Comparison of ENCODE assay signal across 9 mouse cellular contexts in the genomic region with DNA sequence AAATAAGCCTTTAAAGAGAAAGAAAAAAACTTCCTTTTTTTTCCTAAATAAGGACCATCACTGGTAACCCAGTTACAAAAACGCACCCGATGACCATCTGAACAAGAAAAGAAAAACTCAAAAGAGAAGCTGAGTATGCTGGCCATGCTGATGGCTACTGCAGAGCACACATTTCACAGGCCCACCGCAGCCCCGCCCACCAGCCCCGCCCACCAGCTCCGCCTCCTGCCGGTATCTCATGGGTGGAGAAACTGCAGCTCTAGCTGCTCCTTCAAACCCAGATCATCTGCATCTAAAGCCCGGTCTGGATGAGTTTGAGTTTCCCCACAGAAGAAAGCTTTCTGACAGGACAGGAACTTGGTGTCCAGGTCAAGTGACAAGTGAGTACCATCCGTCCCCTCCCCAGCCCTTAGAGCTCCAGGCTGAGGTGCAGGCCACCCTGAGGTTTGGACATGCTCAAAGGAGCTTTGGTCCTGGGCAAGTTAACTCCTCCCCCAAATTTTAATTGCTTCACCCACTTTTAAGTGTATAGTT. TPM values are rescaled to one million over a fixed set of nuclear protein-coding genes. Genes with fewer than 3 reads are reported as not detected.
DNase-seq lines count a peak whose midpoint lies in the region; ATAC-seq and TF ChIP-seq lines count a peak whose summit lies in the region.
"Had no signal": no experiment of that assay in that cellular context is flagged by ENCODE, and none has a peak within 500 bp of the region (broad histone marks: within the 10 kb centered on the region; RNA-seq: fewer than 3 reads in every experiment).

No protein-coding gene starts in this region.

- H3K9ac ChIP-seq in forebrain, embryonic 11.5 days (ENCODE audit: low read length), result no peak overlapping the region
- no peak overlapping the region for H3K9ac ChIP-seq in forebrain, embryonic 14.5 days (ENCODE audit: low read length)
- H3K9ac ChIP-seq in liver, embryonic 12.5 days, result no peak overlapping the region
- no peak overlapping the region for H3K9ac ChIP-seq in ES-Bruce4 (ENCODE audit: low read depth, poor library complexity, severe bottlenecking)

- peaks cover 3% of the 10 kb centered on the region; the same call in 1 of the 2 replicates for H3K4me1 ChIP-seq in forebrain, embryonic 11.5 days (replicated peaks; ENCODE audit: control insufficient read depth, insufficient read depth, low read length)
- H3K4me1 ChIP-seq in forebrain, embryonic 14.5 days (ENCODE audit: control insufficient read depth, insufficient read depth, low read length), result 0 out of 2 replicates have a peak, but pooled peaks cover 2% of the 10 kb centered on the region
- peaks cover 18% of the 10 kb centered on the region; the same call in 1 of the 2 replicates for H3K4me1 ChIP-seq in liver, embryonic 12.5 days
- H3K4me1 ChIP-seq in ES-Bruce4 (ENCODE audit: control insufficient read depth, insufficient read depth, low read length), result peaks cover 2% of the 10 kb centered on the region
- peaks cover 31% of the 10 kb centered on the region for H3K4me1 ChIP-seq in limb, embryonic 10.5 days

- H3K9me3 ChIP-seq in forebrain, embryonic 11.5 days (ENCODE audit: control insufficient read depth, low read length), result no peaks in the 10 kb centered on the region
- H3K9me3 ChIP-seq in forebrain, embryonic 14.5 days (replicated peaks; ENCODE audit: control insufficient read depth, low read length), result no peaks in the 10 kb centered on the region
- no peaks in the 10 kb centered on the region for H3K9me3 ChIP-seq in liver, embryonic 12.5 days (replicated peaks)
- H3K9me3 ChIP-seq in ES-Bruce4 (replicated peaks; ENCODE audit: control insufficient read depth, insufficient read depth, low read length, poor library complexity, severe bottlenecking), result no peaks in the 10 kb centered on the region
- H3K9me3 ChIP-seq in limb, embryonic 10.5 days (replicated peaks), result no peaks in the 10 kb centered on the region

- no peak overlapping the region for H3K4me2 ChIP-seq in forebrain, embryonic 11.5 days (ENCODE audit: low read depth, low read length, severe bottlenecking)
- no peak overlapping the region for H3K4me2 ChIP-seq in forebrain, embryonic 14.5 days (ENCODE audit: low read length)
- no peak overlapping the region for H3K4me2 ChIP-seq in liver, embryonic 12.5 days
- H3K4me2 ChIP-seq: heart, embryonic 11.5 days had no signal

- no peaks in the 10 kb centered on the region for H3K36me3 ChIP-seq in forebrain, embryonic 11.5 days (ENCODE audit: control insufficient read depth, insufficient read depth, low read length)
- H3K36me3 ChIP-seq in forebrain, embryonic 14.5 days (ENCODE audit: control insufficient read depth, insufficient read depth, low read length), result no peaks in the 10 kb centered on the region
- no peaks in the 10 kb centered on the region for H3K36me3 ChIP-seq in liver, embryonic 12.5 days
- no peaks in the 10 kb centered on the region for H3K36me3 ChIP-seq in ES-Bruce4 (ENCODE audit: control insufficient read depth, insufficient read depth, low read length, poor library complexity, severe bottlenecking)
- no peaks in the 10 kb centered on the region for H3K36me3 ChIP-seq in limb, embryonic 10.5 days

- ATAC-seq in forebrain, embryonic 11.5 days (replicated peaks; ENCODE audit: low FRiP score), result peak; percentile 39; the same call in 1 of the 2 replicates
- no peak for ATAC-seq in forebrain, embryonic 14.5 days
- no peak for ATAC-seq in liver, embryonic 12.5 days

- no peak overlapping the region for H3K27ac ChIP-seq in forebrain, embryonic 11.5 days (ENCODE audit: low read depth, low read length)
- no peak overlapping the region for H3K27ac ChIP-seq in forebrain, embryonic 14.5 days (ENCODE audit: low read depth, low read length)
- no peak overlapping the region for H3K27ac ChIP-seq in liver, embryonic 12.5 days
- 0 out of 2 replicates have a peak overlapping the region, but pooled peaks have one; percentile 18 for H3K27ac ChIP-seq in ES-Bruce4 (ENCODE audit: insufficient read depth, low read length)
- H3K27ac ChIP-seq in limb, embryonic 10.5 days, result no peak overlapping the region

- 22% methylated on average over 9 of the region's 9 CpGs for WGBS in forebrain, embryonic 11.5 days
- WGBS in forebrain, embryonic 14.5 days, result 30% methylated on average over 9 of the region's 9 CpGs
- WGBS in liver, embryonic 12.5 days (ENCODE audit: insufficient replicate concordance), result 11% methylated on average over 8 of the region's 9 CpGs
- WGBS in limb, embryonic 10.5 days, result 21% methylated on average over 9 of the region's 9 CpGs

- TF ChIP-seq POLR2A in ES-Bruce4 (IDR thresholded peaks at IDR 0.05; ENCODE audit: insufficient read depth, low read length), result no peak

- H3K4me3 ChIP-seq in forebrain, embryonic 11.5 days (ENCODE audit: low read depth, low read length), result no peak overlapping the region
- no peak overlapping the region for H3K4me3 ChIP-seq in forebrain, embryonic 14.5 days (ENCODE audit: low read depth, low read length)
- H3K4me3 ChIP-seq in liver, embryonic 12.5 days, result no peak overlapping the region
- H3K4me3 ChIP-seq in ES-Bruce4 (ENCODE audit: low read depth, low read length), result no peak overlapping the region
- H3K4me3 ChIP-seq in limb, embryonic 10.5 days, result no peak overlapping the region

- TF ChIP-seq CTCF in ES-Bruce4 (IDR thresholded peaks at IDR 0.05; ENCODE audit: low read depth, low read length), result no peak

- TF ChIP-seq EP300 in ES-Bruce4 (IDR thresholded peaks at IDR 0.05; ENCODE audit: insufficient read depth, low read depth, low read length), result no peak

- H3K27me3 ChIP-seq in forebrain, embryonic 11.5 days (ENCODE audit: control insufficient read depth, insufficient read depth, low read length), result no peaks in the 10 kb centered on the region
- no peaks in the 10 kb centered on the region for H3K27me3 ChIP-seq in forebrain, embryonic 14.5 days (replicated peaks; ENCODE audit: control insufficient read depth, insufficient read depth, low read length)
- no peaks in the 10 kb centered on the region for H3K27me3 ChIP-seq in liver, embryonic 12.5 days (replicated peaks)
- H3K27me3 ChIP-seq in ES-Bruce4 (ENCODE audit: control insufficient read depth, insufficient read depth, low read length, poor library complexity, severe bottlenecking), result no peaks in the 10 kb centered on the region
- no peaks in the 10 kb centered on the region for H3K27me3 ChIP-seq in limb, embryonic 10.5 days (ENCODE audit: low read depth, poor library complexity, severe bottlenecking)

- peak; percentile 75 for DNase-seq in forebrain, embryonic 11.5 days (ENCODE audit: low spot score)
- no peak for DNase-seq in forebrain, embryonic 14.5 days (ENCODE audit: low spot score)
- DNase-seq in liver, result peak; percentile 63
- DNase-seq in limb, embryonic 10.5 days (ENCODE audit: low spot score), result peak; percentile 68
- DNase-seq in cerebellum, postnatal 36 days, result no peak
- DNase-seq in cerebellum, adult 8-10 months, result no peak

RNA-seq across cellular contexts. Expression of a gene that starts 16.2 kb away (rescaled TPM):
- polyA plus RNA-seq in forebrain, embryonic 11.5 days (2014; fragmentation: Nextera tagmentation; extraction: Ambion mirVana), result 35.1 and 35.3 TPM in 2 replicates
- 60.6 and 75.0 TPM in 2 replicates for polyA plus RNA-seq in forebrain, embryonic 14.5 days (2014; fragmentation: Nextera tagmentation; extraction: Ambion mirVana)
- polyA plus RNA-seq in liver, embryonic 12.5 days (2016; fragmentation: Nextera tagmentation; extraction: Ambion mirVana), result 5.9 and 6.1 TPM in 2 replicates
- polyA plus RNA-seq in ES-Bruce4 (2011; ENCODE audit: insufficient read depth, insufficient read length, low read depth, missing spikeins), result 37.8 and 39.0 TPM in 2 replicates
- 26.6 and 37.3 TPM in 2 replicates for polyA plus RNA-seq in limb, embryonic 10.5 days (2016; fragmentation: Nextera tagmentation; extraction: Ambion mirVana)

Comparison
In these comparisons a context has a peak if more than half of its experiments do, and no peak if none do; other contexts are left out.
1. DNase-seq: peak in forebrain, embryonic 11.5 days (single experiment), liver (single experiment) and limb, embryonic 10.5 days (single experiment); none in forebrain, embryonic 14.5 days (single experiment), cerebellum, postnatal 36 days (0 of 2) and cerebellum, adult 8-10 months (single experiment).